ENCODE assay signal across 31 mouse cellular contexts in genomic region chr17:65625563-65625962, GRCm38 (mm10). TPM values are rescaled to one million over a fixed set of nuclear protein-coding genes. Genes with fewer than 3 reads are reported as not detected.
"Had no signal": no experiment of that assay in that cellular context is flagged by ENCODE, and none has a peak within 500 bp of the region (broad histone marks: within the 10 kb centered on the region; RNA-seq: fewer than 3 reads in every experiment).

No protein-coding gene starts in this region.

- H3K36me3 ChIP-seq: heart, embryonic 12.5 days; hindbrain, embryonic 10.5 days; hindbrain, embryonic 12.5 days; intestine, embryonic 15.5 days; limb, embryonic 13.5 days; limb, embryonic 15.5 days; liver, embryonic 12.5 days had no signal

- ATAC-seq: hindbrain, embryonic 16.5 days; inflammation-experienced regulatory T-cells, adult 6 months; intestine, embryonic 15.5 days; intestine, postnatal 0 days; liver, embryonic 12.5 days had no signal

- H3K9me3 ChIP-seq: intestine, embryonic 15.5 days; limb, embryonic 15.5 days; liver, embryonic 12.5 days had no signal

- H3K4me1 ChIP-seq: heart, embryonic 12.5 days; hindbrain, embryonic 10.5 days; hindbrain, embryonic 12.5 days; intestine, embryonic 15.5 days; limb, embryonic 13.5 days; limb, embryonic 15.5 days; liver, embryonic 12.5 days had no signal

- H3K27me3 ChIP-seq: heart, embryonic 12.5 days; hindbrain, embryonic 12.5 days; intestine, embryonic 15.5 days; limb, embryonic 13.5 days; limb, embryonic 15.5 days; liver, embryonic 12.5 days had no signal

- H3K27ac ChIP-seq: gastrocnemius, adult 2 months; heart, adult 2 months; hindbrain, embryonic 10.5 days; hindbrain, embryonic 12.5 days; hindbrain, embryonic 14.5 days; intestine, embryonic 15.5 days; layer of hippocampus, adult 2 months; left cerebral cortex, adult 2 months; limb, embryonic 13.5 days; limb, embryonic 15.5 days; liver, embryonic 12.5 days; liver, embryonic 14.5 days had no signal

- DNase-seq: gastrocnemius, adult 2 months; gastrocnemius, postnatal 10 days; gastrocnemius, postnatal 25 days; heart, adult 2 months; heart, postnatal 10 days; heart, postnatal 4 days; kidney, adult 18-20 months; kidney, adult 8-10 months; kidney, postnatal 10 days; kidney, postnatal 25 days; kidney, postnatal 4 days; left cerebral cortex, postnatal 4 days had no signal

- H3K4me3 ChIP-seq: gastrocnemius, adult 2 months; heart, adult 2 months; heart, embryonic 12.5 days; hindbrain, embryonic 10.5 days; hindbrain, embryonic 12.5 days; intestine, embryonic 15.5 days; layer of hippocampus, adult 2 months; left cerebral cortex, adult 2 months; limb, embryonic 13.5 days; limb, embryonic 15.5 days; liver, embryonic 12.5 days had no signal

RNA-seq across cellular contexts. Expression of gene Txndc2, which starts 16.4 kb away (rescaled TPM):
- polyA plus RNA-seq: heart, embryonic 12.5 days; heart, embryonic 14.5 days; heart, embryonic 16.5 days; hindbrain, embryonic 16.5 days; inflammation-experienced regulatory T-cells, adult 6 months; intestine, embryonic 15.5 days; intestine, postnatal 0 days; kidney, embryonic 14.5 days; limb, embryonic 11.5 days; liver, adult 2 months; liver, embryonic 12.5 days; liver, embryonic 14.5 days had no signal
